Mouse (Mus musculus) liver, embryonic 16.5 days (tissue): Measurements from ENCODE around the gene Rapgef4. TPM values are rescaled to one million over a fixed set of nuclear protein-coding genes. Genes with fewer than 3 reads are reported as not detected.

Experiments
- ATAC-seq: fragments of 200-750 bp; cut with Nextera tagmentation; 2 replicates; pipeline ENCODE4 v1.8.0; 2017; ENCODE audit warnings: low read depth, mild to moderate bottlenecking, moderate number of reproducible peaks, moderate library complexity
- H3K27ac ChIP-seq: fragments of 300-500 bp; sonication (generic); 2 replicates; pipeline ENCODE4 v1.5.1; 2014; ENCODE audit warnings: mild to moderate bottlenecking, low read length
- H3K27me3 ChIP-seq: fragments of 300-500 bp; sonication (generic); 2 replicates; pipeline ENCODE4 v1.6.1; 2014; ENCODE audit warnings: low read depth, low read length, mixed read lengths; ENCODE audit not compliant: control insufficient read depth, insufficient read depth
- H3K36me3 ChIP-seq: fragments of 300-500 bp; sonication (generic); 2 replicates; pipeline ENCODE4 v1.6.1; 2014; ENCODE audit warnings: mild to moderate bottlenecking; ENCODE audit not compliant: control insufficient read depth, insufficient read depth
- H3K4me1 ChIP-seq: fragments of 300-500 bp; sonication (generic); 2 replicates; pipeline ENCODE4 v1.6.1; 2014; ENCODE audit warnings: low read depth, low read length, mixed read lengths; ENCODE audit not compliant: control insufficient read depth
- H3K4me2 ChIP-seq: fragments of 300-500 bp; sonication (generic); 2 replicates; pipeline ENCODE4 v1.6.1; 2014; ENCODE audit warnings: low read depth, low read length, mixed read lengths
- H3K4me3 ChIP-seq: fragments of 300-500 bp; sonication (generic); 2 replicates; pipeline ENCODE4 v1.5.1; 2014; ENCODE audit warnings: low read depth, mild to moderate bottlenecking, low read length
- H3K9ac ChIP-seq: fragments of 300-500 bp; sonication (generic); 2 replicates; pipeline ENCODE4 v1.6.1; 2014; ENCODE audit warnings: low read depth, low read length
- H3K9me3 ChIP-seq: fragments of 300-500 bp; sonication (generic); replicated peaks from 2 replicates; pipeline ENCODE4 v1.6.1; 2016; ENCODE audit warnings: low read length; ENCODE audit not compliant: control insufficient read depth
- WGBS: fragments of 180-500 bp; shearing (Covaris S2); extraction: QIAGEN DNeasy Blood & Tissue Kit; methylation state at CpG from one replicate; pipeline ENCODE4 v1.1.7; 2014; ENCODE audit not compliant: insufficient replicate concordance; 5-methylcytosine and 5-hydroxymethylcytosine counted together
- polyA plus RNA-seq: library from polyadenylated mRNA; unstranded; fragments of >200 nt; fragmentation: Nextera tagmentation; extraction: Ambion mirVana; gene quantifications from 2 replicates; pipeline ENCODE4 v1.2.1, GENCODE M21; 2015

The Rapgef4 gene
- polyA plus RNA-seq, 1 experiment from 2014 or later: 7.8 TPM

GRCm38 (mm10) chr2:72044191-72044590, 63.2 kb downstream of the Rapgef4 start:
- no peak overlapping the region for H3K9ac ChIP-seq
- ATAC-seq: no peak
- H3K27me3 ChIP-seq: no peaks in the 10 kb centered on the region
- H3K9me3 ChIP-seq: no peaks in the 10 kb centered on the region
- 48% methylated on average over 6 of the region's 6 CpGs for WGBS
- no peak overlapping the region for H3K4me2 ChIP-seq
- no peaks in the 10 kb centered on the region for H3K36me3 ChIP-seq
- H3K4me3 ChIP-seq: no peak overlapping the region
- no peaks in the 10 kb centered on the region for H3K4me1 ChIP-seq
- H3K27ac ChIP-seq: no peak overlapping the region

- Histone ChIP-seq H3K9ac (no peak overlapping the region), H3K4me2 (no peak overlapping the region), H3K4me3 (no peak overlapping the region), H3K4me1 (no peaks in the 10 kb centered on the region), H3K27me3 (no peaks in the 10 kb centered on the region), H3K9me3 (no peaks in the 10 kb centered on the region), H3K36me3 (no peaks in the 10 kb centered on the region), H3K27ac (no peak overlapping the region)
- WGBS: 85% methylated on average over 8 of the region's 8 CpGs
- ATAC-seq: no peak
Observed at GRCm38 (mm10) chr2:72045024-72045423, 64.0 kb downstream of the Rapgef4 start.

GRCm38 (mm10) chr2:72045659-72046058, 64.6 kb downstream of the Rapgef4 start:
- no peaks in the 10 kb centered on the region for H3K4me1 ChIP-seq
- H3K27ac ChIP-seq: no peak overlapping the region
- WGBS: 70% methylated on average over 11 of the region's 11 CpGs
- no peak overlapping the region for H3K4me2 ChIP-seq
- no peak overlapping the region for H3K4me3 ChIP-seq
- H3K9ac ChIP-seq: no peak overlapping the region
- H3K27me3 ChIP-seq: no peaks in the 10 kb centered on the region
- H3K9me3 ChIP-seq: no peaks in the 10 kb centered on the region
- no peak for ATAC-seq
- no peaks in the 10 kb centered on the region for H3K36me3 ChIP-seq

DNA sequence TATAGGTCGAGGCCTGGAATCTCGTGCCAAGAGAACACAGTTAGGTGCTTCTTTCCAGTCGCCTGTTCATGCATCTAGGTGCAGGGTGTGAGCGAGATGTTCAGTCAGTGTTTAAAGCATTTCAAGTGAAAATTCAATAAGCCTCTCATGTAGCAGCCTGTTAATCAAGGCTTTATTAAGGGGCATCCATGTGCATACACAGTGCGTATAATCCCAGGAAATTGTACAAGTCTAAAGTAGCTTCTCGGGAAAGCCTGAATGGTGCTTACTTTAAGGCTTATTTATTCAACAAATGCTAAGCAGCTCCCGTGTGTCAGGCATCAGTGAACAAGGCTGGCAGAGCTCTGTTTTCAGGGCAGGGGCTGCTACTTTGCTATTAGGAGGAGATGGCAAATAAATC, 69.4 kb downstream of the Rapgef4 start:
- Histone ChIP-seq H3K27ac (no peak overlapping the region), H3K4me3 (no peak overlapping the region), H3K27me3 (no peaks in the 10 kb centered on the region), H3K9me3 (no peaks in the 10 kb centered on the region), H3K4me1 (no peaks in the 10 kb centered on the region), H3K9ac (no peak overlapping the region), H3K4me2 (no peak overlapping the region), H3K36me3 (no peaks in the 10 kb centered on the region)
- 60% methylated on average over 7 of the region's 7 CpGs for WGBS
- ATAC-seq: no peak

DNA sequence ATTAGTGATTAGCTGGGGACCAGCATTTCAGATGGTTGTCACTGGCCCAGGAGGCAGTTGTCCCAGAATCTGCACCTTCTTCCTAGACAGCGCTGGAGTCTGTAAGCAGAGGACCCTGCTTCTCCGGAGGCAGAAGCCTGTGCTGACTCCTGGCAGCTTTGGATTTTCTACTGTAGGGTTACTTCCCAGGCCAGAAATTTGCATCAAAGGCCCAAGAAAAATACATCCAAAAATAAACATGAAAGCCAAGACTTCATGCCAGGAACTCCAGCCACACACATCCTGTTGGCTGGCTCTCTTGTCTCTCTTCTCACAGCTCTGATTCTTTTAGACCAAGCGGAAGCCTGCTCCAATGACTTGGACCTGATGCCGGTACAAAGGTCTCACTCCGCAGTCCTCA, 73.2 kb downstream of the Rapgef4 start:
- no peak overlapping the region for H3K9ac ChIP-seq
- no peak overlapping the region for H3K4me2 ChIP-seq
- no peaks in the 10 kb centered on the region for H3K36me3 ChIP-seq
- WGBS: 55% methylated on average over 5 of the region's 5 CpGs
- no peak overlapping the region for H3K4me3 ChIP-seq
- H3K9me3 ChIP-seq: no peaks in the 10 kb centered on the region
- H3K27ac ChIP-seq: no peak overlapping the region
- no peaks in the 10 kb centered on the region for H3K27me3 ChIP-seq
- H3K4me1 ChIP-seq: no peaks in the 10 kb centered on the region
- ATAC-seq: no peak

- H3K4me1 ChIP-seq: no peaks in the 10 kb centered on the region
- H3K9me3 ChIP-seq: no peaks in the 10 kb centered on the region
- H3K27ac ChIP-seq: no peak overlapping the region
- no peaks in the 10 kb centered on the region for H3K27me3 ChIP-seq
- H3K4me3 ChIP-seq: no peak overlapping the region
- no peaks in the 10 kb centered on the region for H3K36me3 ChIP-seq
- H3K9ac ChIP-seq: no peak overlapping the region
- no peak overlapping the region for H3K4me2 ChIP-seq
- 24% methylated on average over 6 of the region's 6 CpGs for WGBS
- ATAC-seq: no peak
Observed at GRCm38 (mm10) chr2:72054736-72055135, 73.7 kb downstream of the Rapgef4 start.

- Histone ChIP-seq H3K9ac (no peak overlapping the region), H3K4me1 (no peaks in the 10 kb centered on the region), H3K4me3 (no peak overlapping the region), H3K27ac (no peak overlapping the region), H3K4me2 (no peak overlapping the region), H3K36me3 (no peaks in the 10 kb centered on the region), H3K9me3 (no peaks in the 10 kb centered on the region), H3K27me3 (no peaks in the 10 kb centered on the region)
- ATAC-seq: no peak
- WGBS: 65% methylated on average over 5 of the region's 5 CpGs
Observed at GRCm38 (mm10) chr2:72055476-72055875, 74.4 kb downstream of the Rapgef4 start.

DNA sequence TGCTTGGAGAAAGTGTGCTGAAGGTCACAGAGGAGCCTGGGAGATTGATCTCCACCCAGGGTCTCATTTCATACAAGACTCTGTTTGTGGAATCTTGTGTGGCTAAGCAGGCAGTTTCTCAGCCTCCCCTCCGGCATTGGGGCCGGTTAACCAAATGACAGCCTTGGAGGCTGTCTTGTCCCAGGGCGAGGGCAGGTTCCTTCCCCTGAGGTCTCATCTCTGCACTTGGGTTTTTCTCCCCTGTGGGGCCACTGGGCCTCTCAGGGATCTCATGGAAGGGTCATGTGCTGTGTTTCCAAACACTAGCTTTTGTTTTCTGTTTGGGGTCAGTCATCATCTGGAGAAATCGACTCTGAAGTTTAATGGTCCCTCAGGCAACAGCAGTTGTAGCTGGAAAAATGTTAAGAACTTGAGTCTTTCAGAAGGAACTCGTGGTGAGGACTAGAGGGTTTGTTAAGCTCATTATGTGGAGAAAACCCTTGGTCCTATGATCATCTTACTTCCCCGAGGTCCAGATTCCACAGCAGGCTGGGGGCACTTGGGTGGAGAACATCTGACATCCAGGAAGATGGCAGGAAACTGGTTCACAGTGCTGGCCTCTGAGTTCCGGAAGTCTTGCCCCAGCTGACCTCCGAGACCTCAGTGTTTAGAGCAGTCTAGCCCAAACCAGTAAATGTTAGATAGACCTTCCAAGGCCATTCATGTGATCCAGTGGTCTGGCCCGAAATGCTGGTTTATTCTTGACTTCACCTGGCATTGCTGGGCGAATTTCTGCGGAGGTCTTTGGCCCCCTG, 75.2 kb downstream of the Rapgef4 start:
- no peaks in the 10 kb centered on the region for H3K4me1 ChIP-seq
- H3K9me3 ChIP-seq: no peaks in the 10 kb centered on the region
- H3K4me2 ChIP-seq: no peak overlapping the region
- H3K27ac ChIP-seq: no peak overlapping the region
- no peak overlapping the region for H3K9ac ChIP-seq
- H3K36me3 ChIP-seq: no peaks in the 10 kb centered on the region
- no peak overlapping the region for H3K4me3 ChIP-seq
- H3K27me3 ChIP-seq: no peaks in the 10 kb centered on the region
- 37% methylated on average over 11 of the region's 11 CpGs for WGBS
- no peak for ATAC-seq

DNA sequence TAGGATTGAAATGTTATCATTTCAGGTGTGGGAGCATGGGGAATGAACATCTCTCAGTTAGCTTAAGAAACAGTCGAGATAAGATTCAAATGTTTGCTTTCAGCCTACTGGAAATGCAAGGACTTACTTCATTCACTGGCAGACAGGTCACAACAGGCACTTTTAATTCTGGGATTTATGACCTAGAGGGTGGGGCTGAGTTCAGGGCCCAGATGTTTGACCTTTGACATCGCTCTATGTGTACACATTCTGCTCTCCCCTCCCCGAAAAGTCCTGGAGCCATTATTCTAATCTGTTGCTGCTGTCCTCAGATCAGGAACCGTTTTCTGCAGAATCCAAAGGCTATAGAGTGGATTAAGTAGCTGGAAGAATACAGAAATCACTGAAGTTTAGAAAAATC, 81.9 kb downstream of the Rapgef4 start:
- no peaks in the 10 kb centered on the region for H3K27me3 ChIP-seq
- WGBS: 46% methylated on average over 4 of the region's 4 CpGs
- no peak overlapping the region for H3K9ac ChIP-seq
- H3K4me3 ChIP-seq: no peak overlapping the region
- H3K27ac ChIP-seq: no peak overlapping the region
- no peak for ATAC-seq
- no peaks in the 10 kb centered on the region for H3K36me3 ChIP-seq
- no peak overlapping the region for H3K4me2 ChIP-seq
- H3K4me1 ChIP-seq: no peaks in the 10 kb centered on the region
- H3K9me3 ChIP-seq: no peaks in the 10 kb centered on the region
